Mouse (Mus musculus) testis, adult 2 months (tissue): ENCODE data around the gene Sapcd1.

ENCODE experiments used
- CTCF ChIP-seq: fragments of 200-500 bp; IDR thresholded peaks from 2 replicates; pipeline ENCODE4 v1.5.1; 2012; ENCODE audit warnings: low read depth, mild to moderate bottlenecking, inconsistent platforms, low read length, moderate library complexity; ENCODE audit not compliant: control insufficient read depth, insufficient read depth, insufficient replicate concordance
- POLR2A ChIP-seq: fragments of 200-500 bp; IDR thresholded peaks from 2 replicates; pipeline ENCODE4 v1.6.1; 2012; ENCODE audit warnings: low read depth, mild to moderate bottlenecking, inconsistent platforms, low read length, moderate library complexity; ENCODE audit not compliant: control insufficient read depth

DNA sequence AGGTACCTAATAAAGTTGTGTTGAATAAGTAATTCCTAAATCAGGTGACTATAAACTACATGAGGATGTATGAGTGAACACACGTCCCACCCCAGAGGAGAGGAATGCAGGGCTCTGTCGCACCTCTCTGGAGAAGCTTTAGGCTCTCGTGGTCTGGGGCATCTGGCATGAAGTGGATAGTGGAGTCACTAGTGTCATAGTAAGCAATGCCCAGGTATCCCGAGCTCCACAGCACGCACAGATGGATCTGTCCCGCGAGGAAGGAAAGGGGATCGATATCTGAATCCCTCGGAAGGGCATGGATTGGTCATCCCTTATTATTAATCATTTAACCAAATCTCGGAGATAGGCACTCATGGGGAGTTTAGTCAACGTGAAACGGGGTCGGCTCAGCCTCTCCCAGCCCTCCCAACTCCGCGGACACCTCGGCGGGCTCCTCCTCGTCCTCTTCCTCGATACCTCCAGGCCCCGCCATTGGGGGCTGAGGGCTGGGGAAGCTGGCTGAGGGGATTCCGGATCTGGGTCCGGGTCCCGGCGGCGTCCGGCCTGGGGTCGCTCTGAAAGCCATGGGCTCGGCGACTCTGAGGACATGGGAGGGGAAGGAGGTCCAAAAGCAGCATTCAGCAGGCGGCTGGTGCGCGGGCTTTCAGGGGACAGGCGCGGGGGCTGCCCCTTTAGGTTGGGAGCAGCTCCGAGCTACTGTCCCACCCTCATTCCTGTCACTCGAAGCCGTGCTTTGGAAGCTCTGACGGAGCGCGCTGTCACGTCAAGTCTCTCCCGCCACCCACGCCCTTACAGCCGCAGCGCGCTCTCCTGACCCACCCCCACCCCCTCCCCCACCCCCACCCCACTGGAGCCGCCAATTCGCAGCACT lies 18.2 kb upstream of the Sapcd1 start:
- TF ChIP-seq CTCF = no peak
- TF ChIP-seq POLR2A = peak; percentile 63; the same call in 1 of the 2 replicates
